ENCODE assay signal across 28 mouse cellular contexts in the genomic region with DNA sequence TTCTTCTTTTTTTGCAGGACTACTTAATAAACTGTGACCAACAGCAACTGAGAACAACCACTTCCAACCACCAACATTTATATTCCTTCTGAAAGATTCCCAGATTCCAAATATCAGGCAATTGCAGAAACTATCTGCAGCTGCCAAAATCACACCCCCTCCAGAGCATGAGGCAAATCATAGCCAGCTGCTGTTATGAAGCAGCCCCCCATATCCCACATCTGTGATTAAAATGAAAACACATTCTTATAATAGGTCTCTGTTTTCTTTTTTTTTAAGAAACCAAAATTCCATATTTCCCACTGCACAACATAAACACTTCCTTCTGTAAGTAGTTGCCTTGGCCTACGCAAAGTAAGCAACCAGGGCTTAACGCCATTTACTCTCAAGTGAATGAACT.
"Had no signal": no experiment of that assay in that cellular context is flagged by ENCODE, and none has a peak within 500 bp of the region (broad histone marks: within the 10 kb centered on the region; RNA-seq: fewer than 3 reads in every experiment).

No protein-coding gene starts in this region.

- H3K4me3 ChIP-seq: embryonic facial prominence, embryonic 12.5 days; embryonic facial prominence, embryonic 13.5 days; erythroblast, embryonic 14.5 days; forebrain, embryonic 10.5 days; forebrain, embryonic 12.5 days; forebrain, embryonic 13.5 days; forebrain, embryonic 15.5 days; gastrocnemius, adult 2 months; heart, adult 2 months had no signal

- H3K36me3 ChIP-seq: embryonic facial prominence, embryonic 12.5 days; embryonic facial prominence, embryonic 13.5 days; forebrain, embryonic 10.5 days; forebrain, embryonic 12.5 days; forebrain, embryonic 15.5 days had no signal

- H3K27me3 ChIP-seq: embryonic facial prominence, embryonic 12.5 days; forebrain, embryonic 12.5 days; forebrain, embryonic 13.5 days; forebrain, embryonic 15.5 days had no signal

- H3K9ac ChIP-seq: embryonic facial prominence, embryonic 12.5 days; embryonic facial prominence, embryonic 13.5 days; forebrain, embryonic 12.5 days; forebrain, embryonic 13.5 days; forebrain, embryonic 15.5 days; forebrain, postnatal 0 days had no signal

- H3K4me2 ChIP-seq: embryonic facial prominence, embryonic 12.5 days; embryonic facial prominence, embryonic 13.5 days; forebrain, embryonic 12.5 days; forebrain, embryonic 13.5 days; forebrain, embryonic 15.5 days had no signal

- H3K9me3 ChIP-seq: embryonic facial prominence, embryonic 12.5 days; embryonic facial prominence, embryonic 13.5 days; forebrain, embryonic 12.5 days; forebrain, embryonic 13.5 days; forebrain, embryonic 15.5 days had no signal

- H3K27ac ChIP-seq: embryonic facial prominence, embryonic 12.5 days; embryonic facial prominence, embryonic 13.5 days; forebrain, embryonic 10.5 days; forebrain, embryonic 12.5 days; forebrain, embryonic 13.5 days; forebrain, embryonic 15.5 days; heart, adult 2 months had no signal

- ATAC-seq: forebrain, embryonic 13.5 days; forebrain, embryonic 14.5 days; forebrain, embryonic 15.5 days; forebrain, embryonic 16.5 days; forebrain, postnatal 0 days had no signal

- DNase-seq: cerebellum, adult 18-20 months; cerebellum, adult 2 months; cerebellum, adult 8-10 months; cerebellum, adult 9-10 months; cerebellum, adult 9-11 months; cerebellum, postnatal 10 days; cerebellum, postnatal 14 days; cerebellum, postnatal 25 days; cerebellum, postnatal 36 days; embryo, embryonic 11 days; forebrain, postnatal 0 days; gastrocnemius, adult 2 months; gastrocnemius, postnatal 10 days; gastrocnemius, postnatal 14 days; gastrocnemius, postnatal 25 days; gastrocnemius, postnatal 36 days; heart, adult 11 months; heart, adult 18-20 months; heart, adult 2 months had no signal
